Mouse (Mus musculus) embryonic facial prominence, embryonic 15.5 days (tissue): ENCODE measurements around the gene Plk5. TPM values are rescaled to one million over a fixed set of nuclear protein-coding genes. Genes with fewer than 3 reads are reported as not detected.
A peak's percentile ranks its signal among the peaks of the same experiment; 100 is the strongest.

Source experiments
- ATAC-seq: fragments of 200-750 bp; cut with Nextera tagmentation; 2 replicates; pipeline ENCODE4 v1.8.0; 2017; ENCODE audit warnings: low read depth, moderate TSS enrichment; ENCODE audit not compliant: insufficient number of reproducible peaks, low FRiP score, low TSS enrichment
- H3K27ac ChIP-seq: fragments of 300-500 bp; sonication (generic); replicated peaks from 2 replicates; pipeline ENCODE4 v1.5.1; 2015; ENCODE audit warnings: mild to moderate bottlenecking, inconsistent platforms
- H3K27me3 ChIP-seq: fragments of 300-500 bp; sonication (generic); 2 replicates; pipeline ENCODE4 v1.6.1; 2015; ENCODE audit warnings: inconsistent platforms
- H3K36me3 ChIP-seq: fragments of 300-500 bp; sonication (generic); 2 replicates; pipeline ENCODE4 v1.6.1; 2015; ENCODE audit warnings: mild to moderate bottlenecking, inconsistent platforms
- H3K4me1 ChIP-seq: fragments of 300-500 bp; sonication (generic); 2 replicates; pipeline ENCODE4 v1.6.1; 2015; ENCODE audit warnings: inconsistent platforms
- H3K4me2 ChIP-seq: fragments of 300-500 bp; sonication (generic); replicated peaks from 2 replicates; pipeline ENCODE4 v1.6.1; 2015; ENCODE audit warnings: mild to moderate bottlenecking, inconsistent platforms
- H3K4me3 ChIP-seq: fragments of 300-500 bp; sonication (generic); replicated peaks from 2 replicates; pipeline ENCODE4 v1.5.1; 2015; ENCODE audit warnings: mild to moderate bottlenecking, inconsistent platforms
- H3K9ac ChIP-seq: fragments of 300-500 bp; sonication (generic); 2 replicates; pipeline ENCODE4 v1.6.1; 2015; ENCODE audit warnings: inconsistent platforms
- H3K9me3 ChIP-seq: fragments of 300-500 bp; sonication (generic); replicated peaks from 2 replicates; pipeline ENCODE4 v1.6.1; 2016; ENCODE audit warnings: inconsistent platforms
- WGBS: fragments of 180-500 bp; shearing (Covaris S2); methylation state at CpG from one replicate; pipeline ENCODE4 v1.1.7; 2015; 5-methylcytosine and 5-hydroxymethylcytosine counted together
- polyA plus RNA-seq: library from polyadenylated mRNA; unstranded; fragments of >200 nt; fragmentation: Nextera tagmentation; extraction: Ambion mirVana; gene quantifications from 2 replicates; pipeline ENCODE4 v1.2.1, GENCODE M21; 2015

Gene Plk5
- polyA plus RNA-seq, 1 experiment from 2014 or later = 2.2 TPM

DNA sequence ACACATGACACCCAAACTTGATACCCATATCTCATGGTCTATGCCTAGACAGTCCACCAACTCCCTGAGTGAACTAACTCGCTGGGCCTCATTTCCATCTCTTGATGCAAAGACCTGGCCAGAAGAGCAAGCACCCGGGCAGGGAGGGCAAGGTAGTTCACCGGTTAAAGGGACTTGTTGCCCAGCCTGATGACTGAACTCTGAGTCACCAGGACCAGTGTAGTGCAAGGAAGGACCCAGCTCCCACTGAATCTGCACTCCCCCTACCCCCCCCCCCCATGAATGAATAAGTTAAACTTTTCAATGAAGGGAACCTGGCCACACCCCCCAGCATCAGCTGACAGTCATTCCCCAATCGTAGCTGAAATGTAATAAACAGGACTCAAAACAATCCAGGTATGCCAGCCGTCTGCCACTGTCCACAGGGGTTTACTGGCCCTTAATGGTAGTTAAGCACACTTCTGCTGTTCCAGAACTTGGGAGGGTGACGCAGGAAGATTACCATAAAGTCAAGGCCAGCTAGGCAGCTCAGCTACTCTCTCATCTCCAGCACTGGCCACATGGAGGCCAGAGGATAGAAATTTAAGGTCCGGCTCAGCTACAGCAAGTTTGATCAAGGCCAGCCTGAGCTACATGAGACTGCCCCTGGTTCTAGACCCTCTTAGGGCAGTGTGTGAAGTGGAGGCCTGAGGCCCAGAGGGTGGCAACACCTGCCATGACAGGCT lies 26.5 kb downstream of the Plk5 start:
- peaks cover 33% of the 10 kb centered on the region for H3K36me3 ChIP-seq
- 80% methylated on average over 7 of the region's 7 CpGs for WGBS
- H3K9ac ChIP-seq = no peak overlapping the region
- H3K4me3 ChIP-seq = no peak overlapping the region
- H3K27ac ChIP-seq = no peak overlapping the region
- H3K27me3 ChIP-seq = no peaks in the 10 kb centered on the region
- peaks cover 32% of the 10 kb centered on the region for H3K4me1 ChIP-seq
- no peak overlapping the region for H3K4me2 ChIP-seq
- ATAC-seq = no peak
- no peaks in the 10 kb centered on the region for H3K9me3 ChIP-seq

DNA sequence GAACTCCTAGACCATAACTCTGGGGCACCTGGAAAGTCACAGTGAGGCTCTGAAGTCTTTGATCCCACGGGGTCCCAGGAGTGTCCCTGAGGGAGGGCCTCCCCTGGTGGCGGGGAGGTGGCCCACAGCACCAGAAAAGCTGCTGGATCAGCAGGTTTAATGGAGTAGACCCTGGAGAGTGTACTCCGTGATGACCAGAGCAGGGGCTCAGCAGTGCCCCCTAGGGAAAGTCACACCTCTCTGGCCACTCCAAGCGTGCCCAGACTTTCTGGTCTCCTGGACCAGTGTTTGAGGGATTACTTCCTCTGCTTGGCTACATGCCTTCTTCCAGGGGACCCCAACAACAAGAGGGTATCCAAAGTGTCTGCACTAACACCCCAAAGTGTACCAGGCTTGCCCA lies 27.2 kb downstream of the Plk5 start:
- Histone ChIP-seq H3K27me3 (no peaks in the 10 kb centered on the region), H3K4me2 (no peak overlapping the region), H3K4me1 (peaks cover 39% of the 10 kb centered on the region), H3K9me3 (no peaks in the 10 kb centered on the region), H3K9ac (no peak overlapping the region), H3K27ac (no peak overlapping the region), H3K36me3 (peaks cover 33% of the 10 kb centered on the region), H3K4me3 (no peak overlapping the region)
- ATAC-seq = no peak
- whole genome bisulfite sequencing = 61% methylated on average over 4 of the region's 4 CpGs

DNA sequence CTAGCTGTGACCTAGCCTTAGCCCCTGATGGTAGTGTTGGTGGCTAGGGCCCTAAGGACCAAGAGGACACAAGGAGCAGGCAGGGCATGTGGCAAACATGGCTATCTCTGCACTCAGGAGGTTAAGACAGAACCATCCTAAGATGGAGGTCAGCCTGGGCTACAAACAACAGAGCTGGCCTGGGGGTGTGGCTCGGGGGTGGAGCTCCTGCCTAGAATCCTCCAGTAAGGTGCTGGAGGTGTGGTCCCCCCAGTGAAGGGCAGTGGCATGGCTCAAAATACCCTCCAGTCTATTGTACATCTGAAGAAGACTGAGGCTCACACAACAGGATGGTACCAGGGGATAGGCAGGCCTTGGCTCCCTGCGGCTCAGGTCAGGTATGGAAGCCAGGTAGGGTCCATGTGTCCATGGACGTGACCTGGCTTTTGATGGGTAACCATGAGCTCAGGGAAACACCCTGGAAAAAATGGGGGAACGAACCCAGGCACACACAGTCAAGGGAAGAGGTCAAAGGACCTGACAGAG lies 27.9 kb downstream of the Plk5 start:
- Histone ChIP-seq H3K27me3 (no peaks in the 10 kb centered on the region), H3K27ac (no peak overlapping the region), H3K36me3 (peaks cover 33% of the 10 kb centered on the region), H3K9ac (no peak overlapping the region), H3K9me3 (no peaks in the 10 kb centered on the region), H3K4me3 (peak overlapping the region; percentile 67), H3K4me1 (peaks cover 44% of the 10 kb centered on the region), H3K4me2 (peak overlapping the region; percentile 85)
- WGBS = 86% methylated on average over 4 of the region's 4 CpGs
- ATAC-seq = no peak

DNA sequence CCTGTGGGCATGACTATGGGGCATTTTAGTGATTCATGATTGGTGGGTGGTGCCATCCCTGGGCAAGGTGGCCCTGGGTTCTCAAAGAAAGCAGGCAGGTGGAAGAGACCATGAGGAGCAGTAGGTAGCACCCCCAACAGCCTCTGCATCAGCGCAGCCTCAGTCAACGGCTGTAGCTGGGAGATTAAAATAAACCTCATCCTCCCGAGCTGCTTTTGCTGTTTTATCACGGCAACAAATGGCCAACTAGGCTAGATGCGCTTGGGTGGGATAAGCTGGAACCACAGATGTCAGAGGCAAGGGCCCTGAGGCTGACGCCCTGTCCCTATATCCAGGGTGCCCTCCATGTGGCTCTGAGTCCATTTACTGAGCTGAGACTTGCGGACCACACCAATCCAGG lies 28.4 kb downstream of the Plk5 start:
- ATAC-seq = no peak
- Histone ChIP-seq H3K27ac (no peak overlapping the region), H3K4me3 (peak overlapping the region; percentile 67), H3K36me3 (peaks cover 33% of the 10 kb centered on the region), H3K4me2 (peak overlapping the region; percentile 85), H3K4me1 (peaks cover 44% of the 10 kb centered on the region), H3K27me3 (no peaks in the 10 kb centered on the region), H3K9ac (no peak overlapping the region; the same call in 1 of the 2 replicates), H3K9me3 (no peaks in the 10 kb centered on the region)
- 78% methylated on average over 7 of the region's 7 CpGs for WGBS

DNA sequence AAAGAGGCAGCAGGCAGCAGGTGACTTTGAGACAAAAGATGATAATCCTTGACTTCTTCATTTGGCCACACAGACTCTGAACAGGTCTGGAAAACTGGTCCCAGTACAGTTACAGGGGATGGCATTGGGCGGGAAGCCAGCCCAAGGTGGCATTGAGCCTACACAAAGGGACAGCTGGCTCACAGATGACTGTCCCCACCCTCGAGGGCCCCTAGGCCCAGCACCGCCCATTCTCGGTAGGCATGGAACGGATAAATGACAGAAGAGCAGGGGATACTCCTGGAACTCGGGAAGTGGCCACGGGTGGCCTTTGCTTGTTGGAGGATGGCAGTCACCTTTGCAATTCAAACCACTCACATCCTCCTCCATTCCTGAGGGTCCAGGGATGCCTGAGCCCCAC lies 29.1 kb downstream of the Plk5 start:
- WGBS = 10% methylated on average over 7 of the region's 7 CpGs
- Histone ChIP-seq H3K9me3 (no peaks in the 10 kb centered on the region), H3K36me3 (peaks cover 34% of the 10 kb centered on the region), H3K9ac (peak overlapping the region; percentile 74), H3K4me1 (peaks cover 44% of the 10 kb centered on the region), H3K4me3 (peak overlapping the region; percentile 67), H3K27ac (peak overlapping the region; percentile 83), H3K4me2 (peak overlapping the region; percentile 85), H3K27me3 (no peaks in the 10 kb centered on the region)
- ATAC-seq = no peak

DNA sequence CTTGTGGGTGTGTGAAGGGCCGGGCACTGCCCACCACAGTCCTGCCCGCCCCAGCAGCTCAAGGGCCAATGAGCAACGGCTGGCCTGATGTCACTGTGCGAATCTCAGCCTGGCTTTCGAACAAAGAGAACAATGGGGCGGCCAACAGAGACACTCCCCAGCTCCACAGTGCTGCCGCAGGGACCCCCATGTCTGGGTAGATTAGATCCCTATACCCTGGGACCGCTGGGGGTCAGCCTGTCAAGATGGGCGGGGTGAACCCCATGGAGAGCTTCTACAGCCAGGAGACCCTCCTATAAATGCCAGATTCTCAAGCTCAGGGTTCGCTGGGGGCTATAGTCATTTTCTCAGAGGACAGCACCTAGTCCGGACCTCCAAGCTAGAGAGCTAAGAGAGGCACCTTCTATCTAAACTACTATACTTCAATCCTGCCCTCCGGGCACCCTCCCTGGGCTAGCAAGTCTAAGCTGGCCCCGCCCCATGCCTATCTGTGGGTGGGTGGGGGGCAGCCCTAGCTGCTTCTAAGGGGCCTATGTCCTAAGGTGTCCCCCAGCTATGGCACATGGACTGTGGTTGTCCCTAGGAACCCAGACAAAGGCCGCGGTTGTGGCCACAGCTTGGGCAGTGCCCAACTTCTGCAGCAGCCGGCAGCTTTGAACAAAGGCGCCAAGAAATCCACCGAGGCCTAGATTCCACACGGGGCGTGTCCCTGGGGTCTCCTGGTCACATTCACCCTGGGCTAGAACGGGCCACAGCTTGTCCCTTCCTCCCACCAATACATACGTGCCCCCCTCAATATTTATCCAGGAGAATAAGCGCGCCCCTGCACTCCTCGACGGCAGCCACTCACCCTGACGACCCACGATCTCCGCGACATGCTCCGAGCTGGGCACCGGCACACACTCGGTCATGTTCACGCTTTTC lies 29.8 kb downstream of the Plk5 start:
- H3K27me3 ChIP-seq = no peaks in the 10 kb centered on the region
- peak overlapping the region; percentile 85 for H3K4me2 ChIP-seq
- no peaks in the 10 kb centered on the region for H3K9me3 ChIP-seq
- WGBS = under 1% methylated on average over 34 of the region's 34 CpGs
- H3K4me1 ChIP-seq = peaks cover 44% of the 10 kb centered on the region
- H3K27ac ChIP-seq = peak overlapping the region; percentile 83
- peak overlapping the region; percentile 74 for H3K9ac ChIP-seq
- H3K36me3 ChIP-seq = peaks cover 35% of the 10 kb centered on the region
- ATAC-seq = peak; percentile 44; the same call in 1 of the 2 replicates
- peak overlapping the region; percentile 67 for H3K4me3 ChIP-seq

DNA sequence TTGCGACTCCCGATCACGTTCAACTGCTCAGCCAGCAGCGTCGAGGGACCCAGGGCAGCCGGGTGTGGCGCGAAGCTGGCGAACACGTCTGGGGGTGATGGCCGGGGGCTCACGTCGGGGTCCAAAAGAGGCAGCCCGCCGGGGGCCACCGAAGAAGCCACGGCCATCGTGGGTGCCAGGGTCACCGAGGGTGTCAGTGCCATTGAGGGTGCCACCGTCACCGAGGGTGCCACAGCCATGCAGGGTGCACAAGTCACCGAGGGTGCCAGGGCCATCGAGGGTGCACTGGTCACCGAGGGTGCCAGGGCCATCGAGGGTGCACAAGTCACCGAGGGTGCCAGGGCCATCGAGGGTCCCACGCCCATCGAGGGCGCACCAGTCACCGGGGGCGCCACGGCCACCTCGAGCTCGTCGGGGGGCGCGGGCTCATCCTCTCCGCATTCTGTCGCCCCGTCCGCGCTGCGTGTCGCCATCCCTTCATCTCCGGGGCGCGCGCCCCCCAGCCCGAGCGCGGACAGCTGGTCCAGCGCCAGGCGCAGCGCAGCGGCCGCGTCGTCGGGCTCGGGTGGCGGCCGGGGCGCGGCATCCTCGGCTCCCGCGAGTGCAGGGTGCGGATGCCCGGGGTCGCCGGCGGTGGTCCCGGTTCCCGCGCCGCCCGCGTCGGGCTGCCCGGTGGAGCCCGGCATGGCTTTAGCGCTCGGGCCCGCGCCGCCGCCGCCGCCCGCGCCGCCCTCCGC lies 30.6 kb downstream of the Plk5 start:
- ATAC-seq = no peak
- Histone ChIP-seq H3K4me3 (peak overlapping the region; percentile 67), H3K27ac (peak overlapping the region; percentile 83), H3K4me2 (peak overlapping the region; percentile 85), H3K36me3 (peaks cover 35% of the 10 kb centered on the region), H3K4me1 (peaks cover 44% of the 10 kb centered on the region), H3K9ac (peak overlapping the region; percentile 74), H3K27me3 (no peaks in the 10 kb centered on the region), H3K9me3 (no peaks in the 10 kb centered on the region)
- WGBS = under 1% methylated on average over 71 of the region's 94 CpGs

DNA sequence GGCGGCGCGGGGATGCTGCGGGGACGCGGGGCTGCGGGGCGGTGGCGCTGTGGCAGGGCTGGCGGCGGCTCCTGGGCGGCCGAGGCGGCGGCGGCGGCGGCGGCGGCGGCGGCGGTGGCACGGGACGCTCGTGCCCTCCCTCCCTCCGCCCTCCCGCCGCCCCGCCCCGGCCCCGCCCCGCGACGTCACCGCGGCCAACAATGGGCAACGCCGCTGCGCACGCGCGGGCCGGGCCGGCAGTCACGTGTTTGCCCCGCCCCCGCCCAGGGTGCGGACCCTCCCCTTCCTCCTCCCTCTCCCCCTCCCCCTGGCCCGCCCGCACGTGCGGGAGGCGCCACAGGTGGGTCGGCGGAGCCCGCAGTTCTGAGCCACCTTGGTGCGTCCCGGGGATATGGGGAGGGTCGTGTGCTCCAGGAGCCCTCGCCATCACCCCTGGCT lies 31.3 kb downstream of the Plk5 start, which contains the start of gene Mex3d:
Gene Mex3d, minus strand, starts transcription at position 138 of the 438 bp plus-strand sequence.
- WGBS = under 1% methylated on average over 23 of the region's 61 CpGs
- peaks cover 35% of the 10 kb centered on the region for H3K36me3 ChIP-seq
- peak; percentile 69 for ATAC-seq
- no peaks in the 10 kb centered on the region for H3K27me3 ChIP-seq
- H3K4me3 ChIP-seq = peak within 1 kb of the TSS; percentile 67
- no peaks in the 10 kb centered on the region for H3K9me3 ChIP-seq
- peaks cover 44% of the 10 kb centered on the region for H3K4me1 ChIP-seq
- H3K9ac ChIP-seq = peak within 1 kb of the TSS; percentile 74
- H3K27ac ChIP-seq = peak within 1 kb of the TSS; percentile 83
- peak within 1 kb of the TSS; percentile 96 for H3K4me2 ChIP-seq

DNA sequence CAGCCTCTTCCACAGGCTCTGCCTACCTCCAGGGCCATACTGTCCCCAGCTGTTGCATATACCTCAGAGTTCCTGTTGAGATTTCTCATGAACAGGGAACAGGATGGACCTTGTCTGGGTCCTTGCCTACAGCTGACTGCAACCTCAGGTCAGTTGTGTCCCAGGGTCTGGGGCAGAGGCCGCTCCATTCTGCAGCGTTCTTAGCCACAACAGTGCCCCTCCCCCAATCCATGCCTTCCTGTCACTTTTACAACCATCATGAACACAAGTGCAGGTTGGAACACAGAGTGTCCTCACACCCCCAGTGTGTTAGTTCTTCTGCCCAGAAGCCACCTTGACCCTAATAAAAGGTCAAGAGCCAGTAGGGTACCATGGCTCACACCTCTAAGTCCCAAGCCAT lies 32.5 kb downstream of the Plk5 start:
- H3K4me3 ChIP-seq = peak overlapping the region; percentile 67; the same call in 1 of the 2 replicates
- no peak overlapping the region for H3K9ac ChIP-seq
- H3K4me2 ChIP-seq = no peak overlapping the region
- no peak for ATAC-seq
- H3K27me3 ChIP-seq = no peaks in the 10 kb centered on the region
- H3K4me1 ChIP-seq = peaks cover 38% of the 10 kb centered on the region
- no peaks in the 10 kb centered on the region for H3K9me3 ChIP-seq
- 17% methylated on average over 2 of the region's 2 CpGs for WGBS
- H3K27ac ChIP-seq = no peak overlapping the region; the same call in 1 of the 2 replicates
- peaks cover 40% of the 10 kb centered on the region for H3K36me3 ChIP-seq

DNA sequence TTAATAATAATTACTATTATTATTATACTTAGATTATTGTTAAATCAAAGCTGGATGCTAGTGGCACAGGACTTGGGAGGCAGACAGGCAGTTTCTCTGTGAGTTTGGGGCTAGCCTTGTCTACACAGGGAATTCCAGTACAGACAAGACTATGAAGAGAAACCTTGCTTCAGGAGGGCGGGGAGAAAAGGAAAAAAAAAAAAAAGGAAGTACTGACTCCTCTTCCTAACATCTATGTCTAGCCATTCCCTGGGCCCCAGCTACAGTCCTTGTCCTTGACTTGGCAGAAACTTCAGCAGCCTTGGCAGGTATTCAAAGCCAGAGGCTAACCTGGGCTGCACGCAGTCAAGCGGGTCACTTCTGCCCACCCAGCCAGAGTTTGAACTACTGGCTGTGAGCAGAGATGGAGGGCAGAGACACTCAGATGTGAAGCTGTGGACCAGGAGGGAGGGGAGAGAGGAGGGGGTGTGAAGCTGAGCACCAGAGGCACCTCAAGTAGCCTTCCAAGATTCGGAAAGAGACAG lies 33.0 kb downstream of the Plk5 start:
- WGBS = 78% methylated on average over 4 of the region's 4 CpGs
- no peak overlapping the region for H3K9ac ChIP-seq
- H3K9me3 ChIP-seq = no peaks in the 10 kb centered on the region
- no peak overlapping the region for H3K4me3 ChIP-seq
- no peaks in the 10 kb centered on the region for H3K27me3 ChIP-seq
- H3K4me1 ChIP-seq = peaks cover 33% of the 10 kb centered on the region
- H3K36me3 ChIP-seq = peaks cover 45% of the 10 kb centered on the region
- ATAC-seq = no peak
- H3K27ac ChIP-seq = no peak overlapping the region
- no peak overlapping the region for H3K4me2 ChIP-seq
